Mouse (Mus musculus): ENCODE results near the gene Appl2. TPM values are rescaled to one million over a fixed set of nuclear protein-coding genes. Genes with fewer than 3 reads are reported as not detected.

Gene Appl2
- polyA plus RNA-seq, 1 experiment from 2014 or later: 41.0 TPM

DNA sequence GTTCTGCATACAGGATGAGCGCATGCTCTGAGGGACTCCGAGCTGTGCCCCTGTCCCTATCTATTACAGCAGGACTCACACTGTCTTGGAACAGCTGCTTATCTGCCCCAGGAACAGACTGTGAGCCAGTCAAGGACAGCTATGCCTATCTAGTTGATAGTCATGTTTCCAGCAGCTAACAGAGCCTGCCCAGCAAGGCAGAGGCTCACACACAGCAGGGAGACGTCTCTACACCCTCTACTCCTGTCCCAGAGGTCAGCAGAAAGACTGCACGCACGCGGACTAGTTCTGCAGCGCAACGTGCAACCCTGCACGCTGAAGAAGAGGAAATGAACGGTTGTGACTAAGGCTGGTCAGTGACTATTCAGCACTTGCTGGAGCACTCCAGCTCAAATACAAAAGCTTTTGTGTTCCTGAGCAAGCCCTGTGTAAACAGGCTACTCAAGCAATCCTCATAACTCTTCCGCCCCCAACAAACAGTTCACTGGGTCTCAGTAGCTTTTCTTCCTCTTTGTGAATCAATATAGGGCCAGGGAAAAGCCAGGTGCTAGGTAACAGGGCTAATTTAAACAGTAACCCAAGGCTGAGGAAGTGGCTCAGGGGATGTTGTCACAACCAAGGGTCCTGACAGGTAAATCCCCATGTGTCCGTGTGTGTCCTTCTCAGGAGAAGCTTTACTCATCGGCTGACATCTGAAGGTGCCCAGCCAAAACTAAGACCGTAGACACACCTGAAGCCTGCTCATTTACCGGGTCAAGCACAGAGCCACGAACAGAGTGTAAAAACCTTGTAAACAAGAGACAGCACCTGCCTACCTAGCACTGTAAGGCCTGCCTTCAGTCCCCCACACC, 3.4 kb downstream of the Appl2 start:
- H3K9me3 ChIP-seq (replicated peaks): no peaks in the 10 kb centered on the region
- WGBS: 84% methylated on average over 16 of the region's 16 CpGs
- no peaks in the 10 kb centered on the region for H3K27me3 ChIP-seq (ENCODE audit: low read depth, poor library complexity, severe bottlenecking)
- peaks cover 20% of the 10 kb centered on the region for H3K4me1 ChIP-seq
- peak overlapping the region; percentile 15; the same call in 1 of the 2 replicates for H3K27ac ChIP-seq
- no peak for DNase-seq (ENCODE audit: low spot score)
- H3K4me3 ChIP-seq: no peak overlapping the region
- no peaks in the 10 kb centered on the region for H3K36me3 ChIP-seq

DNA sequence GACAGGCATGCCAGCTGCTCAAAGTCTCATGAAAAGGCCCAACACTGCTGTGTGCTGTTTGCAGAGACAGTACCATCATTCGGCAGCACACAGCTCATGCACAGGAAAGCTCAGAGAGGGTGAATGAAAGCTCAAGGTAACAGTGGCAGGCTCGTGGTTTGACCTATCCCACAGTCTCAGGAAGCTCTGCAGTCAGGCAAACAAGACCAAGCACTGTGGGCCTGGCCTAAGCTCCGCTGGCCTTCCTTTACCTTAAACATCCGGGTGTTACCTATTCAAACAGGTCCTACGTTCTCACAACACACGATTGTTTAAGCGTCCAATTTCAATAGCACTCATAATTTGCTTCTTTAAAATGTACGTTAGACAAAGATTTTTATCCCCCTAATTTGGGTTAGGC, 4.4 kb downstream of the Appl2 start:
- H3K9me3 ChIP-seq (replicated peaks): no peaks in the 10 kb centered on the region
- WGBS: 88% methylated on average over 8 of the region's 8 CpGs
- H3K36me3 ChIP-seq: peaks cover 9% of the 10 kb centered on the region
- H3K4me3 ChIP-seq: no peak overlapping the region
- H3K27me3 ChIP-seq (ENCODE audit: low read depth, poor library complexity, severe bottlenecking): no peaks in the 10 kb centered on the region
- H3K27ac ChIP-seq: no peak overlapping the region
- H3K4me1 ChIP-seq: peaks cover 19% of the 10 kb centered on the region
- DNase-seq (ENCODE audit: low spot score): no peak

DNA sequence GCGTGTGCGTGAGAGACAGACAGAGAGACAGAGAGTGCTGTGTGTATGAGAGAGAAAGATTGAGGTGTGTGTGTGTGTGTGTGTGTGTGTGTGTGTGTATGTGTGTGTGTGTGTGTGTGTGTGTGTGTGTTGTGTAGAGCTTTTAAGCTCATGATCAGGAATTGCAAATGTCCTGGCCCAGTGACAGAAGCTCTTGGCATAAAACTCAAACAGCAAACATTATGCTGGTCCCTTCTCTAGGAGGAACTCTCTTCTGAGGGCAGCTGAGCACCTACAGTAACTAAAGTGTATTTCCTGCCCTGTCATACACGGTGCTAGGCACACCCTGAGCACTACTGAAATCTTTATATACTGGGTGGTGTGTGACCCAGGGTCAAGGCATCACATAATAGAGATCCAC, 6.9 kb downstream of the Appl2 start:
- 89% methylated on average over 3 of the region's 3 CpGs for WGBS
- no peak for DNase-seq (ENCODE audit: low spot score)
- Histone ChIP-seq H3K27ac (no peak overlapping the region), H3K9me3 (replicated peaks) (no peaks in the 10 kb centered on the region), H3K4me1 (peaks cover 5% of the 10 kb centered on the region), H3K27me3 (ENCODE audit: low read depth, poor library complexity, severe bottlenecking) (no peaks in the 10 kb centered on the region), H3K4me3 (no peak overlapping the region), H3K36me3 (peaks cover 11% of the 10 kb centered on the region)

DNA sequence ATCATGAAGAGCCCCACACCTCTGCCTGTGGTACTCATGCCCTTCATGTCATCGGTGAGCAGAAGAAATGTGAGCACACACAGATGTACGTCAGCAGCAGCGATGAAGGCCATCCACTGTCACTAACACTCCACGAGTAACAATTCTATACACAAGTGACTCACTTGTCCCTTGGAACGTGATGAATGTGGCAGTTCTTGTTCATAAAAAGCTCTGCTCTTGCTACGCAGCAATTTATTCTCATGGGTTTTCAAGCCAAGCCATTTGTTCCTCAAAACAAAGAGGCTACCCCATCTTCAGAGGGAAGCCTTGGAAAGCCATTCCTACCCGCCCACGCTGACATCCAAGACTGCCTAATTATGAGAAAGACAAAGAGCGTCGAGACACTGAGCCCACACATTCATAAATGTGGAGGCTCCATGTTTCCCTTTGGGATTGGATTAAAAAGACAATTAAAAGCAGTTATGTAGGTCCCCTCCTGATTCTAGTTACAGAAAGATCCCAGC, 8.6 kb downstream of the Appl2 start:
- H3K9me3 ChIP-seq (replicated peaks): no peaks in the 10 kb centered on the region
- peaks cover 4% of the 10 kb centered on the region for H3K4me1 ChIP-seq
- H3K36me3 ChIP-seq: peaks cover 11% of the 10 kb centered on the region
- no peak for DNase-seq (ENCODE audit: low spot score)
- no peak overlapping the region for H3K27ac ChIP-seq
- 92% methylated on average over 10 of the region's 10 CpGs for WGBS
- no peaks in the 10 kb centered on the region for H3K27me3 ChIP-seq (ENCODE audit: low read depth, poor library complexity, severe bottlenecking)
- no peak overlapping the region for H3K4me3 ChIP-seq

DNA sequence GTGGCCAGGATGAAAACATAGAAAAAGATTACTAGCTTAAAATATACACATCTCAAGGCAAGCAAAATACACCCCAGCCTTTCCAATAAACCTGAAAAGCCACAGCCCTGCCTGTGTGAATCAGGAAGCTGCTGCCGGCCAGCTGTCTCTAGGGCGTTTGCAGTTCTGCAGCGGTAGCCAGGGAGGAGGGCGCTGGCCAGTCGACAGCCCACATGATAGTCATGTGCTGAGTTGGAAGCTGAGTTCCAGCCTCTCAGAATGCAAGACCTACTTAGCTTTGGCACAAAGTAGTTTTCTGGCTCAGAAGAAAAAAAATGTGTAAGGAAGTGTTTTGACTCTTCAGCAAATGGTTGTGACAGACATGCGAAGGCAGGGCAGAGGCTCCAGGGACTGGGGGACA, 11.2 kb downstream of the Appl2 start:
- Histone ChIP-seq H3K27me3 (ENCODE audit: low read depth, poor library complexity, severe bottlenecking) (no peaks in the 10 kb centered on the region), H3K4me3 (no peak overlapping the region), H3K9me3 (replicated peaks) (no peaks in the 10 kb centered on the region), H3K36me3 (peaks cover 15% of the 10 kb centered on the region), H3K27ac (no peak overlapping the region), H3K4me1 (peaks cover 13% of the 10 kb centered on the region)
- DNase-seq (ENCODE audit: low spot score): no peak
- 61% methylated on average over 6 of the region's 6 CpGs for WGBS

DNA sequence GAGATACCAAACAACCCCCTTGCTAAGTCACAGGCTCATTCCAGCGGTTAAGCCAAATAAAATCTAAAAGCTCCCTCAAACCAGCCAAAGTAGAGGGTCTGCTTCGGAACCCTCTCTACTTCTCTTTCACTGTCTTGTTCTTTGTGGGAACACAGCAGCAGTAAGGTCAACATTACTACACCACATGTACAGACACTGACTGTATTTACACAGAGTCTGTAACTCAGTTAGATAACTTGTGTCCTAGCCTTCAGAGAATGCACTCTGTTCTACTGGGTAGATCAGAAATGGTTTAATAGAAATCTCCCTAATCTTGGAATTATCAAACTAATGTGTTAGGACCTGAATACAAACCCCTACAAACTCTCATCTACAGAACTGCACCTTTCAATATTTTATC, 12.3 kb downstream of the Appl2 start:
- H3K27ac ChIP-seq: no peak overlapping the region
- H3K4me3 ChIP-seq: no peak overlapping the region
- no peaks in the 10 kb centered on the region for H3K9me3 ChIP-seq (replicated peaks)
- peaks cover 16% of the 10 kb centered on the region for H3K4me1 ChIP-seq
- no peaks in the 10 kb centered on the region for H3K27me3 ChIP-seq (ENCODE audit: low read depth, poor library complexity, severe bottlenecking)
- peaks cover 21% of the 10 kb centered on the region for H3K36me3 ChIP-seq
- WGBS: 90% methylated on average over 2 of the region's 2 CpGs
- no peak for DNase-seq (ENCODE audit: low spot score)

DNA sequence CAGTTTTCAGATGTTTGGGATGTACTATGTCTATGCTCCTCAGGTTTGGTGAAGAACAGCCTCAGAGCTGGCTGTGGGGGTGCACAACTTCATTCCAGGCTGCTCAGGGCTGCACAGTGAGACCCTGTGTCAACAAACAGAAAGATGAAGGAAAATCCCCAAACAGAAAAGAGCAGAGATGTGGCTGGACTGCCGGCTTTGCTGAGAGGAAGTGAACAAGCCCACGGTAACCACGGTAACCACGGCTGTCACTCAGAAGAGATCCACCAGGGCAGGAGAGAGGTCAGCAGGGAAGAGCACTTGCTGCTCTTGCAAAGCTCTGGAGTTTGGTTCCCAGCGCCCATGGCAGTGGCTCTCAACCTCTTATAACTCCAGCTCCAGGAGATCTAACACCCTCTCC, 14.1 kb downstream of the Appl2 start:
- H3K4me3 ChIP-seq: no peak overlapping the region
- no peaks in the 10 kb centered on the region for H3K9me3 ChIP-seq (replicated peaks)
- no peak overlapping the region for H3K27ac ChIP-seq
- peaks cover 23% of the 10 kb centered on the region for H3K36me3 ChIP-seq
- WGBS: 50% methylated on average over 5 of the region's 5 CpGs
- H3K27me3 ChIP-seq (ENCODE audit: low read depth, poor library complexity, severe bottlenecking): no peaks in the 10 kb centered on the region
- H3K4me1 ChIP-seq: peaks cover 16% of the 10 kb centered on the region
- DNase-seq (ENCODE audit: low spot score): peak; percentile 40

DNA sequence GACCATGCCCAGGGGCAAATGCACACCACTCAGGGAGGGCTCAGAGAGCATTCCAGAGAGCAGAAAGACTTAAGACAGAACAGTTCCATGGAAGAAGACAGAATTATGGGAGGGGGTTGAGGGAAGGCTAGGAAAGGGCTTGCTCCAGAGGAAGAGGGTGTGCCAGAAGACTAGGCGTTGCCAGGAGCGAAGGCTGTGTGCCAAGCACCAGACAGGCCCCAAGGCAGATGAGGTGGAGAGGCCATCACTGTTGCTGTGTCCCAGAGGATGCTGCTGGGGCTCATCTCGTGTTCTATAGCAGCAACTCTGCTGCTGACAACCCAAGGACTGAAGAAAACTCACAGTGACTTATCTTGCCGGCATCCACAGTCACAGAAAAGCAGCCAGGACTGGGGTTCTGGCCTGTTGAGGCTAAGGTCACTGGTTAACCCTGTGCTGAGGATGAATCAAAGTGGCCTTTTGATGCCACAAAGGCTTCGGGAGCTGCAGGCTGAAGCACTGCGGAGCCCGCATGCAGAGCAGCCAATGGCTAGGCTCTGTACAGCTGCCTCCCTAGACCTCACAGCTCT, 15.6 kb downstream of the Appl2 start:
- no peak overlapping the region for H3K27ac ChIP-seq
- peaks cover 31% of the 10 kb centered on the region for H3K36me3 ChIP-seq
- H3K27me3 ChIP-seq (ENCODE audit: low read depth, poor library complexity, severe bottlenecking): no peaks in the 10 kb centered on the region
- 77% methylated on average over 7 of the region's 7 CpGs for WGBS
- no peak overlapping the region for H3K4me3 ChIP-seq
- DNase-seq (ENCODE audit: low spot score): no peak
- peaks cover 16% of the 10 kb centered on the region for H3K4me1 ChIP-seq
- H3K9me3 ChIP-seq (replicated peaks): no peaks in the 10 kb centered on the region

DNA sequence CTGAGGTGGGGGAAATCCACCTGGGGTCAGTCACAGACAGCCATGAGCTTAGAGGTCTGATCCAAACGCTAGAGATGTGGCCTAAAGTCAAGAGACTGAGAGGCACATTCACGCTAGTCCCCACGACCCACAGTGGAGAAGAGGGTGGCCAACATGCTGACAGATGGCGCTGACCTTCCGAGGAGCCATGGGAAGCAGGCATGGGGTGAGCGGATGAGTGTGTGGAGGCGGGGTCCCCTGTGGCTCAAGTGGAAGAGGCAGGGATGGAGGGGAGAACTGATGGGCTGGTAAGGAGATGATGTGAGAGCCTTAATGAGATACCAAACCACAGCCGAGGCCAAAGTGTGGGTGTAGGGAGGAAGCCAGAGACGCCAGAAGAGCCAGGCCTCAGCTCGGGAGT, 16.8 kb downstream of the Appl2 start:
- no peaks in the 10 kb centered on the region for H3K27me3 ChIP-seq (ENCODE audit: low read depth, poor library complexity, severe bottlenecking)
- no peak for DNase-seq (ENCODE audit: low spot score)
- H3K27ac ChIP-seq: no peak overlapping the region
- no peaks in the 10 kb centered on the region for H3K9me3 ChIP-seq (replicated peaks)
- WGBS: 91% methylated on average over 10 of the region's 10 CpGs
- peaks cover 40% of the 10 kb centered on the region for H3K36me3 ChIP-seq
- peaks cover 16% of the 10 kb centered on the region for H3K4me1 ChIP-seq
- H3K4me3 ChIP-seq: no peak overlapping the region

DNA sequence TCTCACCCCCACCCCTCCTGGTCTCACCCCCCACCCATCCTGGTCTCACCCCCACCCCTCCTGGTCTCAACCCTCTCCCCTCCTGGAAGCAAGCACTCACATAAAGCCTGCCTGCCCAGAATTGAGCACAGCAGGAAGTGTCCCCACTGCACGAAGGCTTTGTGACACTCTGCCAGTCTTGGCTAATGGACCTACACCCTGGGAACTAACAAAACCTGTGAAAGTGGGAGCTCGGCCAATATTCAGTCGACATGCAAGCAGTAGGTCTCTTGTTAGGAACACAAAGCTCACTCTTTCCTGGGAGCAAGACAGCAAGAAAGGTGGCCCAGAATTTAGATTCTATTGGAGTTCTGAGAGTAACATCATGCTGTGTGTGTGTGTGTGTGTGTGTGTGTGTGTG, 17.6 kb downstream of the Appl2 start:
- WGBS: 76% methylated on average over 3 of the region's 3 CpGs
- Histone ChIP-seq H3K27ac (no peak overlapping the region), H3K36me3 (peaks cover 47% of the 10 kb centered on the region), H3K4me1 (peaks cover 16% of the 10 kb centered on the region), H3K27me3 (ENCODE audit: low read depth, poor library complexity, severe bottlenecking) (no peaks in the 10 kb centered on the region), H3K4me3 (no peak overlapping the region), H3K9me3 (replicated peaks) (no peaks in the 10 kb centered on the region)
- DNase-seq (ENCODE audit: low spot score): no peak

DNA sequence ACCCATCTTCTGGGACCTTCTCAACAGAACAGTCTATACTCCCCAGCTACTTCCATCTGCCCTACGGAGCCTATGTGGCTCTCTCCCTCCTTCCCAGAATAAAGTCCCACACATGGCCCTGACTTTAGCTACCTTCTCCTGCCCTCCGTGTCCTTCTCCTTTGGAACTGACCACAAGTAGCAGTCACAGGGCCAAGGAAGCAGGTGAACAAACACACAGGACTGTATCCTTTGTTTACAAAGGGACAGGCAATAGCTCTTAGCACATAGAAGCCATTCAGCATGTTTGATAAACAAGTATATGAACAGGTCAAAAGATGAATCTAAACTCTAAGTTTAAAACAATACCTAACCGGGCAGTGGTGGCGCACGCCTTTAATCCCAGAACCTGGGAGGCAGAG, 18.7 kb downstream of the Appl2 start:
- 97% methylated on average over 5 of the region's 5 CpGs for WGBS
- Histone ChIP-seq H3K27ac (no peak overlapping the region), H3K4me1 (peaks cover 12% of the 10 kb centered on the region), H3K9me3 (replicated peaks) (no peaks in the 10 kb centered on the region), H3K36me3 (peaks cover 56% of the 10 kb centered on the region), H3K4me3 (no peak overlapping the region), H3K27me3 (ENCODE audit: low read depth, poor library complexity, severe bottlenecking) (no peaks in the 10 kb centered on the region)
- DNase-seq (ENCODE audit: low spot score): no peak

DNA sequence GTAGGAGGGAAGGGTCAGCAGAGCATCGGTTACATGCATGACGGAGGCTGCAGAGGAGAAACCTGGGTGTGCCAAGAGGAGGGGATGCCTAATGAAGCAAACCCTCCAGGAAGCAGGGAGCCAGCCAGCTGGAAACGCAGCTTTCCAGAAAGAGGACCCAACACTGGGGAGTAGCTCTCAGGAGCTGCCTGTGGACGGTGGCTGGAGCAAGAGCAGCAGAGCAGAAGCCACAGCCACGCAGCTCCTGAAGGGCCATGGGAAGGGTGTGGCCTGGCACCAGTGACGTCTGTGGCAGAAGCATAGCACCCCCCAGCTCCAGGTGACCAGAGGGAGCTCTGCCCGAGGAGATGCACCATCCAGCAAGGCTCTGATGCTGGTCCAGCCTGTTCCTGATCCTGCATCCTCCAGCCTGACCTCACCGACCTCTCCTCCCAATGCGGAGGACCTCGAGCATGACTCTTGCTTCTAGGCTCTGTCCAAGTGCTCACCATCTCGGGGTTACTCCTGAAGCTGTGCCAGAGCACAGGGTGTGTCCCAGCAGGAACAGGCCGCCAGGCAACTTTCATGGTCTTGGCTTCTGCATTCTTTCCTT, 19.3 kb downstream of the Appl2 start:
- peaks cover 62% of the 10 kb centered on the region for H3K36me3 ChIP-seq
- 94% methylated on average over 12 of the region's 12 CpGs for WGBS
- H3K27ac ChIP-seq: no peak overlapping the region
- H3K4me1 ChIP-seq: peaks cover 6% of the 10 kb centered on the region; the same call in 1 of the 2 replicates
- H3K9me3 ChIP-seq (replicated peaks): no peaks in the 10 kb centered on the region
- no peak overlapping the region for H3K4me3 ChIP-seq
- no peak for DNase-seq (ENCODE audit: low spot score)
- no peaks in the 10 kb centered on the region for H3K27me3 ChIP-seq (ENCODE audit: low read depth, poor library complexity, severe bottlenecking)

DNA sequence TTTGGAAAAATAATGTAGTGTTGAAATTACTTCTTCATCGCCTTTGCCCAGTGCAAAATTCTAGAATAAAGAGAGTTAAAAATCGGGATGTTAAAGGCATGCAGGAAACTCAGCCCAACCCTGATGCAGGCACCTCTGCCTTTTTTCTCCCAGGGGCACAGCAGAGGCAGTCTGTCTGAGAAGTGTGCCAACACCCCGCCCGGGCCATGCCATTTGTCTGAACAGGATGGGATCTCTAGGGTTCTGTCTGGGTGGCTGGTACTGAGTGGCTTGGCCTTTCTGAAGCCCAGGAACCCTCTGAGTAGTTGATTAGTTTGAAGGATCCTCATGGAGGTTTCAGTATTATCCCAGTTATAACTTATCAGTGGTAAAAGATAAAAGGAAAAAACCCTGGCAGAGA, 20.3 kb downstream of the Appl2 start:
- peaks cover 66% of the 10 kb centered on the region for H3K36me3 ChIP-seq
- no peaks in the 10 kb centered on the region for H3K27me3 ChIP-seq (ENCODE audit: low read depth, poor library complexity, severe bottlenecking)
- H3K27ac ChIP-seq: no peak overlapping the region
- WGBS: 94% methylated on average over 4 of the region's 4 CpGs
- DNase-seq (ENCODE audit: low spot score): no peak
- no peaks in the 10 kb centered on the region for H3K9me3 ChIP-seq (replicated peaks)
- H3K4me1 ChIP-seq: 0 out of 2 replicates have a peak, but pooled peaks cover 5% of the 10 kb centered on the region
- no peak overlapping the region for H3K4me3 ChIP-seq
